Mouse (Mus musculus) limb, embryonic 14.5 days (tissue): Measurements from ENCODE around the gene Irx3. TPM values are rescaled to one million over a fixed set of nuclear protein-coding genes. Genes with fewer than 3 reads are reported as not detected.

Experiments
- ATAC-seq: fragments of 200-750 bp; cut with Nextera tagmentation; 2 replicates; pipeline ENCODE4 v1.8.0; 2017; ENCODE audit warnings: low read depth, moderate number of reproducible peaks, moderate TSS enrichment; ENCODE audit not compliant: low FRiP score
- DNase-seq: peaks from one replicate; pipeline ENCODE4 v3.0.0-alpha.2; 2015; ENCODE audit warnings: low spot score
- H3K27ac ChIP-seq: fragments of 300-500 bp; sonication (generic); replicated peaks from 2 replicates; pipeline ENCODE4 v1.5.1; 2014; ENCODE audit warnings: low read depth, mild to moderate bottlenecking, low read length, moderate library complexity, mixed read lengths
- H3K27me3 ChIP-seq: fragments of 300-500 bp; sonication (generic); 2 replicates; pipeline ENCODE4 v1.6.1; 2014; ENCODE audit warnings: low read length, mixed read lengths; ENCODE audit not compliant: control insufficient read depth, insufficient read depth
- H3K36me3 ChIP-seq: fragments of 300-500 bp; sonication (generic); 2 replicates; pipeline ENCODE4 v1.6.1; 2014; ENCODE audit warnings: mild to moderate bottlenecking, low read length, moderate library complexity, mixed read lengths; ENCODE audit not compliant: control insufficient read depth, insufficient read depth
- H3K4me1 ChIP-seq: fragments of 300-500 bp; sonication (generic); 2 replicates; pipeline ENCODE4 v1.6.1; 2014; ENCODE audit warnings: antibody characterized with exemption, low read length, mixed read lengths; ENCODE audit not compliant: control insufficient read depth, insufficient read depth
- H3K4me2 ChIP-seq: fragments of 300-500 bp; sonication (generic); replicated peaks from 2 replicates; pipeline ENCODE4 v1.6.1; 2014; ENCODE audit warnings: low read depth, mild to moderate bottlenecking, low read length, moderate library complexity; ENCODE audit not compliant: severe bottlenecking
- H3K4me3 ChIP-seq: fragments of 300-500 bp; sonication (generic); replicated peaks from 2 replicates; pipeline ENCODE4 v1.5.1; 2014; ENCODE audit warnings: low read length
- H3K9ac ChIP-seq: fragments of 300-500 bp; sonication (generic); 2 replicates; pipeline ENCODE4 v1.6.1; 2014; ENCODE audit warnings: mild to moderate bottlenecking, low read depth, low read length, moderate library complexity; ENCODE audit not compliant: severe bottlenecking
- H3K9me3 ChIP-seq: fragments of 300-500 bp; sonication (generic); 2 replicates; pipeline ENCODE4 v1.6.1; 2016; ENCODE audit warnings: low read length; ENCODE audit not compliant: control insufficient read depth
- POLR2A ChIP-seq: fragments of 200-500 bp; IDR thresholded peaks from 2 replicates; pipeline ENCODE4 v1.8.0; 2012; ENCODE audit warnings: inconsistent platforms, mild to moderate bottlenecking, moderate library complexity, borderline replicate concordance; ENCODE audit not compliant: insufficient read depth, insufficient read length; ENCODE audit errors: extremely low read depth
- WGBS: fragments of 180-500 bp; shearing (Covaris S2); extraction: QIAGEN DNeasy Blood & Tissue Kit; methylation state at CpG from one replicate; pipeline ENCODE4 v1.1.7; 2014; 5-methylcytosine and 5-hydroxymethylcytosine counted together
- polyA plus RNA-seq, 2 experiments: library from polyadenylated mRNA; depleted of rRNA in 1 of 2; stranded (reverse) in 1 of 2; unstranded in 1 of 2; fragments of >200 nt; fragmentation: Nextera tagmentation in 1 of 2; extraction: Ambion mirVana in 1 of 2; gene quantifications; 2 replicates each; pipeline versions ENCODE4 v1.2.1 to v1.2.3; 2012 to 2014

Gene Irx3
- polyA plus RNA-seq, 2 experiments, result 15.3 to 28.2 TPM

GRCm38 (mm10) chr8:91819778-91820177, 17.9 kb upstream of the Irx3 start:
- WGBS, result 48% methylated on average over 4 of the region's 4 CpGs
- Histone ChIP-seq H3K4me3 (no peak overlapping the region), H3K9me3 (no peaks in the 10 kb centered on the region), H3K36me3 (no peaks in the 10 kb centered on the region), H3K27me3 (peaks cover 38% of the 10 kb centered on the region; the same call in 1 of the 2 replicates), H3K4me1 (no peaks in the 10 kb centered on the region), H3K27ac (no peak overlapping the region), H3K9ac (no peak overlapping the region), H3K4me2 (no peak overlapping the region)
- TF ChIP-seq POLR2A, result no peak
- no peak for DNase-seq
- ATAC-seq, result no peak

DNA sequence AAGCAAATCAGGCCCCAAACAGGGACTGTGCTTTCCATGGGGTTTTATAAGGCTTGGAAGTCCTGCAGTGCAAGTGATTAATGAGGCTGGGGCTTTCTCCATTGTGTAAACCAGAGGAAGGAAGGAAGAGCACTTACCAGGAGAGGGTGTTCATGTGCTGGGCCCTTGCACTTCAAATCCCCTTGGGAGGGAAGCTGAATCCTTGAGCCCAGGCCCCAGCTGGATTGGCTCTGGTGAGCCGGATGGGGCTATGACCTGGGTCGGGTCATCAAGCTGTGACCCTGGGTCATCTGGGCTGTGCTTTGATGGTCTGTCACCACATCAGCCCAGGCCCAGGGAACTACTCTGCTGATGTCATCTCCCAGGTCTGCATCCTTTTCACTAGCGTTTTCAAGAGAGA, 16.9 kb upstream of the Irx3 start:
- Histone ChIP-seq H3K4me2 (no peak overlapping the region), H3K27ac (no peak overlapping the region), H3K4me3 (no peak overlapping the region), H3K36me3 (no peaks in the 10 kb centered on the region), H3K4me1 (no peaks in the 10 kb centered on the region), H3K9ac (no peak overlapping the region), H3K27me3 (peaks cover 42% of the 10 kb centered on the region), H3K9me3 (no peaks in the 10 kb centered on the region)
- TF ChIP-seq POLR2A, result no peak
- WGBS, result 12% methylated on average over 3 of the region's 3 CpGs
- ATAC-seq, result no peak
- DNase-seq, result no peak

DNA sequence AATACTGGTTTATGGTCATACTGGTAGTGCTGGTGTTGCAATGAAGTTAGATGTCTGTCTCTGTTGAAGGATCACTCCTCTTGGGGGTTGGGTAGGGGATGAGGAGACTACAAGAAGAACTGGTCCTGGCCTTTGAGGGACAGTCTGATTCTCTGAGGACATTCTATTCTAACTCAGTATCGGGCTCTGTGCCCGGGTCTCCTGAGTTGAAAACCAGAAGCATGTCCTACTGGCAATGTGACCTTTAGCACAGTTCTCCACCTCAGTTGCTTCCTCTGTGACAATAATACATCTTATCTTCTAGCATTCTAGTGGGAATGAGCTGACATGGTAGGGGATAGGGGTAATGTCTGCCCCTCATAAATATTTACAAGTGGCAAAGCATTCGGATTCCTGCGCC, 12.2 kb upstream of the Irx3 start:
- Histone ChIP-seq H3K27ac (no peak overlapping the region), H3K4me3 (no peak overlapping the region), H3K4me1 (no peaks in the 10 kb centered on the region), H3K27me3 (peaks cover 45% of the 10 kb centered on the region), H3K9me3 (no peaks in the 10 kb centered on the region), H3K9ac (no peak overlapping the region), H3K4me2 (no peak overlapping the region), H3K36me3 (no peaks in the 10 kb centered on the region)
- WGBS, result 88% methylated on average over 4 of the region's 4 CpGs
- ATAC-seq (no peak), DNase-seq (no peak)
- no peak for TF ChIP-seq POLR2A

DNA sequence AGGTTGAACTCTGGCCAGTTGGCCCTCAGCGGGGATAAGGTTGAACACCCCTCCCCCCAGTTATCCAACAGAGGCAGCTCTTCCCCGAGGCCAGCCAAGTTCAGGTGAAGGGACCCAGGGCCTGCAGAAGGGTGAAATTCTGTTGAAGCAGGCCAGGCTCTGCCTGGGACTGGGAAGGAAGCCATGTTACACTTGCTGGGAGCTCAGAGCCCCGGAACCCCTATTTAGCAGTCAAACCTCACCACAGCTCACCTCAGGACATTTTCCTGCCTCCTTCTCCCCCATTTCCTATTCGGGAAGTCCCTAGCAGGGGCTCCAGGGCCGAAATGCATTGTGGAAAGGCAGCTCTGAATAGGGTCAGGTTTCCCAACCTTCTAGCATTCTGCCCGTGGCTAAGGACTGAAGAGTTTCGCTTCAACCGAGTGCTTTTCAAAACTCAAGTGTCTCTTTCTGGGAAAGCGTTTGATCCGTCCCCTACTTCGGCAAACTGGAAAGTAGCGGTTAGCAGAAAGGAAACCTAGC, 4.9 kb upstream of the Irx3 start:
- 0 out of 2 replicates have a peak, but pooled peaks cover 4% of the 10 kb centered on the region for H3K4me1 ChIP-seq
- WGBS, result 11% methylated on average over 12 of the region's 12 CpGs
- peak overlapping the region; percentile 17; the same call in 1 of the 2 replicates for H3K4me2 ChIP-seq
- no peak overlapping the region for H3K27ac ChIP-seq
- ATAC-seq (no peak), DNase-seq (no peak)
- no peak for TF ChIP-seq POLR2A
- H3K27me3 ChIP-seq, result peaks cover 85% of the 10 kb centered on the region
- no peak overlapping the region for H3K9ac ChIP-seq
- no peaks in the 10 kb centered on the region for H3K36me3 ChIP-seq
- no peak overlapping the region for H3K4me3 ChIP-seq
- H3K9me3 ChIP-seq, result no peaks in the 10 kb centered on the region

- TF ChIP-seq POLR2A, result no peak
- DNase-seq (no peak), ATAC-seq (no peak)
- peak overlapping the region; percentile 14; the same call in 1 of the 2 replicates for H3K4me3 ChIP-seq
- 0 out of 2 replicates have a peak, but pooled peaks cover 4% of the 10 kb centered on the region for H3K4me1 ChIP-seq
- no peak overlapping the region for H3K27ac ChIP-seq
- no peak overlapping the region for H3K9ac ChIP-seq
- no peaks in the 10 kb centered on the region for H3K9me3 ChIP-seq
- peaks cover 89% of the 10 kb centered on the region for H3K27me3 ChIP-seq
- H3K36me3 ChIP-seq, result no peaks in the 10 kb centered on the region
- H3K4me2 ChIP-seq, result peak overlapping the region; percentile 17; the same call in 1 of the 2 replicates
- whole genome bisulfite sequencing, result 5% methylated on average over 33 of the region's 33 CpGs
Measured at GRCm38 (mm10) chr8:91806084-91806719, 4.3 kb upstream of the Irx3 start.
